Mouse (Mus musculus) B cell, adult 62 days (primary cell): ENCODE measurements around the gene Vegfa. TPM values are rescaled to one million over a fixed set of nuclear protein-coding genes. Genes with fewer than 3 reads are reported as not detected.

Source experiments
- total RNA-seq: library from RNA; stranded (reverse); gene quantifications from 4 replicates; pipeline ENCODE4 v1.2.4, GENCODE M21; 2023

Gene Vegfa
- 7.3 to 11.3 TPM (median 10.8 TPM) in 4 replicates for total RNA-seq

GRCm38 (mm10) chr17:46032257-46032991 is at the start of gene Vegfa:
Vegfa (minus strand) TSS chr17:46032369.

Other genes starting within 250 kb of the Vegfa start
- gene Mrps18a, start 78.6 kb upstream of the Vegfa start, total RNA-seq = 52.9 to 66.7 TPM (median 57.6 TPM) in 4 replicates
- gene Rsph9, start 111.8 kb upstream of the Vegfa start, total RNA-seq = 1.6 to 1.7 TPM in 2 of 4 replicates, not detected in the others
- 18.8 to 22.1 TPM (median 20.9 TPM) in 4 replicates for gene Mad2l1bp, start 121.2 kb upstream of the Vegfa start, total RNA-seq
- 232 to 241 TPM (median 233 TPM) in 4 replicates for gene Gtpbp2, start 128.7 kb upstream of the Vegfa start, total RNA-seq
- gene Polh, start 170.3 kb upstream of the Vegfa start, total RNA-seq = 14.4 to 16.3 TPM (median 14.7 TPM) in 4 replicates
- gene Xpo5, start 170.4 kb upstream of the Vegfa start, total RNA-seq = 37.8 to 40.5 TPM (median 38.7 TPM) in 4 replicates
- 59.6 to 66.5 TPM (median 65.0 TPM) in 4 replicates for gene Polr1c, start 215.7 kb upstream of the Vegfa start, total RNA-seq
- 66.9 to 83.2 TPM (median 75.1 TPM) in 4 replicates for gene Yipf3, start 215.7 kb upstream of the Vegfa start, total RNA-seq
- 2.3 to 3.3 TPM (median 2.5 TPM) in 4 replicates for gene Lrrc73, start 221.2 kb upstream of the Vegfa start, total RNA-seq